Mouse (Mus musculus): ENCODE data around the gene Myzap. TPM values are rescaled to one million over a fixed set of nuclear protein-coding genes. Genes with fewer than 3 reads are reported as not detected.
"Not testable (repeated sequence)": the region's sequence is repeated elsewhere in the genome, so short reads cannot be mapped to it uniquely, and the experiment has no call there.

The Myzap gene
- polyA plus RNA-seq, 1 experiment = 0.07 TPM

DNA sequence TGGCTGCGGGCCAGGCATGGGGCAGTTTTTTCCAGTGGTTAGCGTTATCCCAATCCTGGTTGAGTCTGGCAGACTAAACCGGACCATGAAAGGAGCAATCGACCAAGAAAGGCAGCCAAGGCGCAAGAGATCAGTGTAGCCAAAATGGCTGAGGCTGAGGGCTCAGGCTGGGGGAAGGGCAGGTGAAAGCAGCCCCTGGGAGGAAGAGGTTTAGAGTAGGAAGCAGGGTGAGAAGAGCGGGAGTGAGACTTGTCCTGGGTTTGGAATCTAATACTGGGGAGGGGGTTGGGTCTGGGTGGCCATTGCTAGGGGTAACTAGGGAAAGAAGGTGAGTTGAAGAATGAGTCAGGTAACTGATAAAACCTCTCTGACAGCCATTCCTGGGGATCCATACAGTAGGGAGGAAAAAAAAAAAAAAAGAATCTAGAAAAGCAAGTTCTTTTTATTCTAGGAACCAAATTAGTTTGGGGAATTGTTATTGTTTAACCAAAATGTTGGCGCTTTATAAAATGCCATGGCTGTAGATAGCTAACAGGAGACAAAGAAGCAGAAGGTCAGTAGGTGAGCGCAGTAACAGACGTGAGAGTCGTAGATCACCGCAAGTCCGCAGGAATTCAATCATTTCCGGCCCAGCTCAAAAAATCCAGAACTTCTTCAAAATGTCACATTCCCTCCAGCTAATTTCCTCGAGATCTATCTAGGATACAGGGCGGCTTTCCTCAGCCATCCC lies 99.7 kb downstream of the Myzap start:
- H3K4me3 ChIP-seq (replicated peaks) = no peak overlapping the region
- no peaks in the 10 kb centered on the region for H3K36me3 ChIP-seq (replicated peaks; ENCODE audit: low read length)
- H3K4me1 ChIP-seq = no peaks in the 10 kb centered on the region
- H3K9me3 ChIP-seq = no peaks in the 10 kb centered on the region
- H3K27me3 ChIP-seq (replicated peaks) = peaks cover 18% of the 10 kb centered on the region
- TF ChIP-seq FLI1 (IDR thresholded peaks at IDR 0.05; ENCODE audit: low read length) = no peak
- no peak for TF ChIP-seq GATA1 (IDR thresholded peaks at IDR 0.05; ENCODE audit: borderline replicate concordance, low read length)

- no peak for TF ChIP-seq FLI1 (IDR thresholded peaks at IDR 0.05; ENCODE audit: low read length)
- H3K27me3 ChIP-seq (replicated peaks) = peaks cover 8% of the 10 kb centered on the region
- H3K4me3 ChIP-seq (replicated peaks) = no peak overlapping the region
- no peaks in the 10 kb centered on the region for H3K9me3 ChIP-seq
- H3K4me1 ChIP-seq = no peaks in the 10 kb centered on the region; the same call in 1 of the 2 replicates
- H3K36me3 ChIP-seq (replicated peaks; ENCODE audit: low read length) = no peaks in the 10 kb centered on the region
Measured at GRCm38 (mm10) chr9:71490076-71490475, 102.1 kb downstream of the Myzap start.

- Histone ChIP-seq H3K9me3 (no peaks in the 10 kb centered on the region), H3K4me1 (peaks cover 11% of the 10 kb centered on the region), H3K4me3 (replicated peaks) (peak overlapping the region; percentile 96), H3K36me3 (replicated peaks; ENCODE audit: low read length) (peaks cover 25% of the 10 kb centered on the region), H3K27me3 (replicated peaks) (peaks cover 3% of the 10 kb centered on the region)
- no peak for TF ChIP-seq FLI1 (IDR thresholded peaks at IDR 0.05; ENCODE audit: low read length)
- TF ChIP-seq GATA1 (IDR thresholded peaks at IDR 0.05; ENCODE audit: borderline replicate concordance, low read length) = no peak
Measured at GRCm38 (mm10) chr9:71486127-71486526, 106.0 kb downstream of the Myzap start.

- H3K4me1 ChIP-seq = peaks cover 11% of the 10 kb centered on the region
- TF ChIP-seq GATA1 (IDR thresholded peaks at IDR 0.05; ENCODE audit: borderline replicate concordance, low read length) = no peak
- TF ChIP-seq FLI1 (IDR thresholded peaks at IDR 0.05; ENCODE audit: low read length) = peak; percentile 86; the same call in 1 of the 2 replicates
- peak within 1 kb of the TSS; percentile 96 for H3K4me3 ChIP-seq (replicated peaks)
- H3K9me3 ChIP-seq = no peaks in the 10 kb centered on the region
- peaks cover 31% of the 10 kb centered on the region for H3K36me3 ChIP-seq (replicated peaks; ENCODE audit: low read length)
- peaks cover 3% of the 10 kb centered on the region for H3K27me3 ChIP-seq (replicated peaks)
Measured at GRCm38 (mm10) chr9:71485475-71486094, 106.6 kb downstream of the Myzap start, which contains the start of gene Polr2m. TSS of gene Polr2m (minus strand) at chr9:71485935.

DNA sequence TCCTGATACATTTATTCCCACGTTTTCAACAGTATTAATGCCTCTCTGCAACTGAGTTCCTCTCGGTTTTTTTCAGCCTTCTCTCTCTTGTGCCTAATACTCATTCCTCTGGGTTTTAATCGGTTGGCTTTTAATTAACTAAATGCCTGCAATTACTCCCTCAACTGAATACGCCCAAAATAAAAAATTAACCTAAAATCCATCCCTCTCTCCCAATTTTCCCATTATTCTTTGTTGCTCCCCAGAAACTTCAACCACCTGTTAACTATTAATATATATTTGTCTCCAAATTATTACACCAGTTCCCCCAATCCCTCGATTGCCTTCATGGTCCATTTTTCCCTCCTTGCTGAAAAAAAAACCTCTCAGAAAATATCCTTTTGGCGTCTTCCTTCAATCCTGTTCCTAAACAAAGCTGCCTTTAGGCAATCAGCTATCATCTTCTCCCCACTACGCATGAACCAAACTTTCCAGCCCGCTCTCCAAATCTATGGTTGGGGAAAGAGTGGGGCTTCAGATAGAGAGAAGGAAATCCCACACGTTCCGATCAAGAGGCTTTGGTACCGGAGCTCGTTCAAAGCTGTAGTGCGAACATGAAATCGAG lies 107.2 kb downstream of the Myzap start:
- Histone ChIP-seq H3K9me3 (no peaks in the 10 kb centered on the region), H3K27me3 (replicated peaks) (peaks cover 3% of the 10 kb centered on the region), H3K4me3 (replicated peaks) (peak overlapping the region; percentile 96), H3K4me1 (peaks cover 11% of the 10 kb centered on the region), H3K36me3 (replicated peaks; ENCODE audit: low read length) (peaks cover 37% of the 10 kb centered on the region)
- no peak for TF ChIP-seq GATA1 (IDR thresholded peaks at IDR 0.05; ENCODE audit: borderline replicate concordance, low read length)
- TF ChIP-seq FLI1 (IDR thresholded peaks at IDR 0.05; ENCODE audit: low read length) = no peak

DNA sequence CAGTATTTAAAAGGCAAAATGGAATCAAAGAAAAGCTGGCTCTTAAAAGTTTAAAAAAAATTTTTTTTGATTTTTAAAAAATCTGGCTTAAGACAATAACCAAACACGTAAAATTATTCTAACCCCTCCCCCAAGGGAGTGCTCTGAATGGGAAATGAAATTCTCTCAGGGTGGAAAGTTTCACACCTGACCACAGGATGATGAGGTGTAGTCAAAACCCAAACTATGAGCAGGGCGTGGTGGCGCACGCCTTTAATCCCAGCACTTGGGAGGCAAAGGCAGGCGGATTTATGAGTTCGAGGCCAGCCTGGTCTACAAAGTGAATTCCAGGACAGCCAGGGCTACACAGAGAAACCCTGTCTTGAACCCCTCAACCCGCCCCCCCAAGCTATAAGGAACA lies 108.3 kb downstream of the Myzap start:
- Histone ChIP-seq H3K36me3 (replicated peaks; ENCODE audit: low read length) (peaks cover 48% of the 10 kb centered on the region), H3K4me1 (peaks cover 11% of the 10 kb centered on the region)
- H3K27me3 ChIP-seq (replicated peaks); H3K4me3 ChIP-seq (replicated peaks); H3K9me3 ChIP-seq: not testable (repeated sequence)

- Histone ChIP-seq H3K4me1 (peaks cover 11% of the 10 kb centered on the region), H3K9me3 (no peaks in the 10 kb centered on the region), H3K27me3 (replicated peaks) (no peaks in the 10 kb centered on the region), H3K4me3 (replicated peaks) (no peak overlapping the region), H3K36me3 (replicated peaks; ENCODE audit: low read length) (peaks cover 83% of the 10 kb centered on the region)
- TF ChIP-seq FLI1 (IDR thresholded peaks at IDR 0.05; ENCODE audit: low read length) (no peak), GATA1 (IDR thresholded peaks at IDR 0.05; ENCODE audit: borderline replicate concordance, low read length) (no peak)
Measured at GRCm38 (mm10) chr9:71480305-71480704, 111.9 kb downstream of the Myzap start.

GRCm38 (mm10) chr9:71479413-71479812 lies 112.7 kb downstream of the Myzap start:
- Histone ChIP-seq H3K4me1 (peaks cover 11% of the 10 kb centered on the region), H3K9me3 (no peaks in the 10 kb centered on the region), H3K27me3 (replicated peaks) (no peaks in the 10 kb centered on the region), H3K4me3 (replicated peaks) (no peak overlapping the region), H3K36me3 (replicated peaks; ENCODE audit: low read length) (peaks cover 90% of the 10 kb centered on the region)
- no peak for TF ChIP-seq GATA1 (IDR thresholded peaks at IDR 0.05; ENCODE audit: borderline replicate concordance, low read length)
- TF ChIP-seq FLI1 (IDR thresholded peaks at IDR 0.05; ENCODE audit: low read length) = no peak

- no peaks in the 10 kb centered on the region for H3K9me3 ChIP-seq
- no peaks in the 10 kb centered on the region for H3K27me3 ChIP-seq (replicated peaks)
- no peak overlapping the region for H3K4me3 ChIP-seq (replicated peaks)
- peaks cover 91% of the 10 kb centered on the region for H3K36me3 ChIP-seq (replicated peaks; ENCODE audit: low read length)
- H3K4me1 ChIP-seq = peaks cover 10% of the 10 kb centered on the region
- TF ChIP-seq GATA1 (IDR thresholded peaks at IDR 0.05; ENCODE audit: borderline replicate concordance, low read length) (no peak), FLI1 (IDR thresholded peaks at IDR 0.05; ENCODE audit: low read length) (no peak)
Measured at GRCm38 (mm10) chr9:71478596-71478995, 113.6 kb downstream of the Myzap start.

GRCm38 (mm10) chr9:71476601-71477000 lies 115.6 kb downstream of the Myzap start:
- H3K4me3 ChIP-seq (replicated peaks) = no peak overlapping the region
- peaks cover 72% of the 10 kb centered on the region for H3K36me3 ChIP-seq (replicated peaks; ENCODE audit: low read length)
- H3K27me3 ChIP-seq (replicated peaks) = no peaks in the 10 kb centered on the region
- TF ChIP-seq FLI1 (IDR thresholded peaks at IDR 0.05; ENCODE audit: low read length) (no peak), GATA1 (IDR thresholded peaks at IDR 0.05; ENCODE audit: borderline replicate concordance, low read length) (no peak)
- peaks cover 3% of the 10 kb centered on the region; the same call in 1 of the 2 replicates for H3K4me1 ChIP-seq
- no peaks in the 10 kb centered on the region for H3K9me3 ChIP-seq
